Mouse (Mus musculus) embryo, embryonic 10 days (tissue): ENCODE results near the gene Gm5861.
"Not testable (repeated sequence)": the region's sequence is repeated elsewhere in the genome, so short reads cannot be mapped to it uniquely, and the experiment has no call there.

ENCODE experiments used
- DNase-seq: peaks from one replicate; pipeline ENCODE4 v3.0.0-alpha.2; 2015; ENCODE audit warnings: low spot score

Gm5861 gene

DNA sequence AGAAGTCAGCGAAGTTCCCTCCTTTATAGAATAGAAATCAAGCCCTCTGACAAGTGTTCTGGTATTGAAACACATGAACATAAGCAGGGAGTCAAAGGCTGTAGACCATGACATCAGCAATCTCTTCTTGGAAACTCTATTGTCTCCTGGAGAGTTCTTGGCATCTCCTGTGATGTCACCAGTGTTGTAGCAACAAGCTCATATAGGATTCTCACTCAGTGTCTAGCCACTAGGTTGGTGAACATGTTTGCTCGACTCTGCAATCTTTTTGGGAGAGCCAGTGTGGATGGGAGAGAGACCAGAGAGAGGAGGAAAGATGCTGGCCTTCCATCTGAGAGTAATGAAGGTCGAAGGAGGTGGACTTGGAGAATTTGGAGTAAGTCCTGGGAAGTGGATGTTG is at the start of gene Gm5861:
Gene Gm5861 (plus strand): TSS at position 301 of the 400 bp plus-strand sequence.
- DNase-seq = not testable (repeated sequence)

DNA sequence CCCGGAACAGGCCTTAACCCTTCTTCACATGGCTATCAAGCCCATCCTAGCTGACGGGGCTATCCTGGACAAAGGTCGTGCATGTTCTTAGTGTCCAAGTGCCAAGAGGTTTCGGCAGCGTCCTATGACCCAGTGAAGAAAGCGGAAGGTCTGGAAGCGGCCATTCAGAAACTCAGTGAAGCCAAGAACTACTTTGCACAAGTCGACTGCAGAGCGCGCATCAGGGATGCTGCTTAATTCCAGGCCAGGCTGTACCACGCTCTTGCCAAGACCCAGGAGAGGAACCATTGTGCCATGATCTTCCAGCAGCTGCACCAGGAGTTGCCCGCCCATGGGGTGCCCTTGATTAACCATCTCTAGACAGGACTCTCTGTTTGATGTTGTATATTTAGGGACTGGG is 44.8 kb upstream of the Gm5861 start:
- DNase-seq = not testable (repeated sequence)
